Mouse (Mus musculus) hindbrain, embryonic 11.5 days (tissue): ENCODE results near the gene Tubgcp6. TPM values are rescaled to one million over a fixed set of nuclear protein-coding genes. Genes with fewer than 3 reads are reported as not detected.

ENCODE experiments used
- polyA plus RNA-seq: library from polyadenylated mRNA; unstranded; fragments of >200 nt; fragmentation: Nextera tagmentation; extraction: Ambion mirVana; gene quantifications from 2 replicates; pipeline ENCODE4 v1.2.1, GENCODE M21; 2014

Tubgcp6 gene
- polyA plus RNA-seq, 1 experiment from 2014 or later, result 17.6 TPM

Other genes with a start within 250 kb of the Tubgcp6 start
- 0.15 TPM in 1 of 2 replicates, not detected in the other for gene Ttll8, start 168.7 kb downstream of the Tubgcp6 start, polyA plus RNA-seq
- gene Mlc1, start 144.1 kb downstream of the Tubgcp6 start, polyA plus RNA-seq, result 3.7 and 4.1 TPM in 2 replicates
- gene Mov10l1, start 140.2 kb downstream of the Tubgcp6 start, polyA plus RNA-seq, result 0.15 TPM in 1 of 2 replicates, not detected in the other
- 0.33 and 0.94 TPM in 2 replicates for gene Panx2, start 63.4 kb downstream of the Tubgcp6 start, polyA plus RNA-seq
- 39.5 and 42.1 TPM in 2 replicates for gene Trabd, start 48.0 kb downstream of the Tubgcp6 start, polyA plus RNA-seq
- 17.2 and 20.4 TPM in 2 replicates for gene Selenoo, start 34.0 kb downstream of the Tubgcp6 start, polyA plus RNA-seq
- 9.4 and 10.7 TPM in 2 replicates for gene Hdac10, start 5.6 kb upstream of the Tubgcp6 start, polyA plus RNA-seq
- gene Mapk12, start 17.6 kb upstream of the Tubgcp6 start, polyA plus RNA-seq, result 16.5 and 17.8 TPM in 2 replicates
- 38.5 and 40.4 TPM in 2 replicates for gene Mapk11, start 26.5 kb upstream of the Tubgcp6 start, polyA plus RNA-seq
- 97.4 and 104 TPM in 2 replicates for gene Plxnb2, start 57.7 kb upstream of the Tubgcp6 start, polyA plus RNA-seq
- 28.3 and 31.2 TPM in 2 replicates for gene Dennd6b, start 73.4 kb upstream of the Tubgcp6 start, polyA plus RNA-seq
- gene Ppp6r2, start 88.4 kb upstream of the Tubgcp6 start, polyA plus RNA-seq, result 42.1 and 46.0 TPM in 2 replicates
- 57.4 and 66.4 TPM in 2 replicates for gene Sbf1, start 192.2 kb upstream of the Tubgcp6 start, polyA plus RNA-seq
- gene Adm2, start 199.6 kb upstream of the Tubgcp6 start, polyA plus RNA-seq, result 0.12 TPM in 1 of 2 replicates, not detected in the other
- gene Miox, start 211.3 kb upstream of the Tubgcp6 start, polyA plus RNA-seq, result not detected in 2 replicates
- 25.4 and 26.8 TPM in 2 replicates for gene Lmf2, start 232.5 kb upstream of the Tubgcp6 start, polyA plus RNA-seq
- gene Ncaph2, start 232.6 kb upstream of the Tubgcp6 start, polyA plus RNA-seq, result 133 and 140 TPM in 2 replicates